Mouse (Mus musculus) liver, embryonic 15.5 days (tissue): Measurements from ENCODE around the gene Mapkbp1. TPM values are rescaled to one million over a fixed set of nuclear protein-coding genes. Genes with fewer than 3 reads are reported as not detected.

ENCODE experiments used
- ATAC-seq: fragments of 200-750 bp; cut with Nextera tagmentation; 2 replicates; pipeline ENCODE4 v1.8.0; 2017; ENCODE audit warnings: moderate number of reproducible peaks, mild to moderate bottlenecking, moderate library complexity; ENCODE audit not compliant: insufficient read depth
- H3K27ac ChIP-seq: fragments of 300-500 bp; sonication (generic); replicated peaks from 2 replicates; pipeline ENCODE4 v1.5.1; 2015; ENCODE audit warnings: mild to moderate bottlenecking, inconsistent platforms
- H3K27me3 ChIP-seq: fragments of 300-500 bp; sonication (generic); 2 replicates; pipeline ENCODE4 v1.6.1; 2015; ENCODE audit warnings: mild to moderate bottlenecking, inconsistent platforms
- H3K36me3 ChIP-seq: fragments of 300-500 bp; sonication (generic); replicated peaks from 2 replicates; pipeline ENCODE4 v1.6.1; 2015; ENCODE audit warnings: moderate library complexity, mild to moderate bottlenecking, inconsistent platforms
- H3K4me1 ChIP-seq: fragments of 300-500 bp; sonication (generic); replicated peaks from 2 replicates; pipeline ENCODE4 v1.6.1; 2015; ENCODE audit warnings: inconsistent platforms
- H3K4me2 ChIP-seq: fragments of 300-500 bp; sonication (generic); 2 replicates; pipeline ENCODE4 v1.6.1; 2015; ENCODE audit warnings: moderate library complexity, mild to moderate bottlenecking, inconsistent platforms
- H3K4me3 ChIP-seq: fragments of 300-500 bp; sonication (generic); replicated peaks from 2 replicates; pipeline ENCODE4 v1.5.1; 2015; ENCODE audit warnings: mild to moderate bottlenecking, inconsistent platforms
- H3K9ac ChIP-seq: fragments of 300-500 bp; sonication (generic); 2 replicates; pipeline ENCODE4 v1.6.1; 2015; ENCODE audit warnings: moderate library complexity, mild to moderate bottlenecking, inconsistent platforms
- H3K9me3 ChIP-seq: fragments of 300-500 bp; sonication (generic); replicated peaks from 2 replicates; pipeline ENCODE4 v1.6.1; 2016; ENCODE audit warnings: inconsistent platforms
- WGBS: fragments of 180-500 bp; shearing (Covaris S2); methylation state at CpG from one replicate; pipeline ENCODE4 v1.1.7; 2015; ENCODE audit warnings: mixed read lengths; ENCODE audit not compliant: insufficient replicate concordance; 5-methylcytosine and 5-hydroxymethylcytosine counted together
- microRNA-seq: library from miRNA; unstranded; fragments of <30 nt; microRNA quantifications from one replicate; pipeline ENCODE4, GENCODE M21; 2016
- polyA plus RNA-seq: library from polyadenylated mRNA; unstranded; fragments of >200 nt; fragmentation: Nextera tagmentation; extraction: Ambion mirVana; gene quantifications from 2 replicates; pipeline ENCODE4 v1.2.1, GENCODE M21; 2015

Gene Mapkbp1
- polyA plus RNA-seq, 1 experiment from 2014 or later: 0.22 TPM

GRCm38 (mm10) chr2:120069466-120069990 lies 97.0 kb downstream of the Mapkbp1 start:
- H3K4me2 ChIP-seq: no peak overlapping the region
- no peak overlapping the region for H3K4me3 ChIP-seq
- H3K27ac ChIP-seq: no peak overlapping the region
- no peaks in the 10 kb centered on the region for H3K4me1 ChIP-seq
- no peak for ATAC-seq
- H3K9ac ChIP-seq: no peak overlapping the region
- no peaks in the 10 kb centered on the region for H3K36me3 ChIP-seq
- H3K9me3 ChIP-seq: no peaks in the 10 kb centered on the region
- H3K27me3 ChIP-seq: peaks cover 11% of the 10 kb centered on the region; the same call in 1 of the 2 replicates
- WGBS: 53% methylated on average over 8 of the region's 8 CpGs

DNA sequence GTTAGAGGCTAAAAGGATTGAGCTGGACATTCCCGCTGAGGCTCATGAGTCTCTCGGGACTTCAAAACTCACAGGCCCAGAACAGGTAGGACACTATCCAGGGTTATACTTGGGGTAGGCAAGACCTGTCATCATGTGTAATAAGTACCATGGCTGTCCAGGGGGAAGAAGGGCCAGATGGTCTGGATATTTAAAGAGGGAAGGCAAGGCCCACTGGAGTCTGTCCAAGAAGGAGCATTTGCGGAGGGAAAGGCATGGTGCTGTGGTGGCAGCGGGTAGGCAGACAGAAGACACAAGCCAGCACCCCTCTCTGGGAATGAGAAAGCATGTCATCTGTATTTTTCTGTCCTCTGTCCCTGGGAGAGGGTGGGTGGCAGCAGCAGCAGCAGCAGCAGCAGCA lies 101.6 kb downstream of the Mapkbp1 start:
- no peak overlapping the region for H3K27ac ChIP-seq
- no peak for ATAC-seq
- no peak overlapping the region for H3K9ac ChIP-seq
- no peak overlapping the region for H3K4me3 ChIP-seq
- H3K9me3 ChIP-seq: no peaks in the 10 kb centered on the region
- WGBS: 81% methylated on average over 4 of the region's 4 CpGs
- H3K4me2 ChIP-seq: no peak overlapping the region
- H3K4me1 ChIP-seq: peaks cover 10% of the 10 kb centered on the region; the same call in 1 of the 2 replicates
- peaks cover 36% of the 10 kb centered on the region for H3K27me3 ChIP-seq
- H3K36me3 ChIP-seq: no peaks in the 10 kb centered on the region

- peak overlapping the region; percentile 60 for H3K4me2 ChIP-seq
- no peaks in the 10 kb centered on the region for H3K36me3 ChIP-seq
- peaks cover 36% of the 10 kb centered on the region for H3K27me3 ChIP-seq
- H3K27ac ChIP-seq: no peak overlapping the region
- 3% methylated on average over 36 of the region's 36 CpGs for WGBS
- no peak overlapping the region for H3K9ac ChIP-seq
- 0 out of 2 replicates have a peak, but pooled peaks have one; percentile 18 for ATAC-seq
- peaks cover 10% of the 10 kb centered on the region; the same call in 1 of the 2 replicates for H3K4me1 ChIP-seq
- no peaks in the 10 kb centered on the region for H3K9me3 ChIP-seq
- H3K4me3 ChIP-seq: peak overlapping the region; percentile 27
Measured at GRCm38 (mm10) chr2:120076076-120076705, 103.7 kb downstream of the Mapkbp1 start.

Small RNA genes lying within 50 kb of the gene (microRNA-seq; reads per million reads assigned to microRNA genes)
- not detected for gene Mir7665

Other genes starting within 250 kb of the Mapkbp1 start
- 2.7 and 4.2 TPM in 2 replicates for gene Itpka, start 230.4 kb upstream of the Mapkbp1 start, polyA plus RNA-seq
- gene Ltk, start 212.3 kb upstream of the Mapkbp1 start, polyA plus RNA-seq: 0.07 and 0.13 TPM in 2 replicates
- gene Rpap1, start 185.2 kb upstream of the Mapkbp1 start, polyA plus RNA-seq: 9.1 and 9.9 TPM in 2 replicates
- 1.1 TPM in 2 replicates for gene Tyro3, start 175.0 kb upstream of the Mapkbp1 start, polyA plus RNA-seq
- gene Mga, start 75.5 kb upstream of the Mapkbp1 start, polyA plus RNA-seq: 5.3 and 5.5 TPM in 2 replicates
- gene Jmjd7, start 54.8 kb downstream of the Mapkbp1 start, polyA plus RNA-seq: 4.7 and 6.0 TPM in 2 replicates
- gene Gm28042, start 54.8 kb downstream of the Mapkbp1 start, polyA plus RNA-seq: 0.43 and 0.54 TPM in 2 replicates
- gene Pla2g4b, start 60.7 kb downstream of the Mapkbp1 start, polyA plus RNA-seq: 0.08 and 0.21 TPM in 2 replicates
- gene Ehd4, start 181.9 kb downstream of the Mapkbp1 start, polyA plus RNA-seq: 23.4 and 29.0 TPM in 2 replicates